Mouse (Mus musculus): ENCODE measurements around the gene Pde4d.

The Pde4d gene

DNA sequence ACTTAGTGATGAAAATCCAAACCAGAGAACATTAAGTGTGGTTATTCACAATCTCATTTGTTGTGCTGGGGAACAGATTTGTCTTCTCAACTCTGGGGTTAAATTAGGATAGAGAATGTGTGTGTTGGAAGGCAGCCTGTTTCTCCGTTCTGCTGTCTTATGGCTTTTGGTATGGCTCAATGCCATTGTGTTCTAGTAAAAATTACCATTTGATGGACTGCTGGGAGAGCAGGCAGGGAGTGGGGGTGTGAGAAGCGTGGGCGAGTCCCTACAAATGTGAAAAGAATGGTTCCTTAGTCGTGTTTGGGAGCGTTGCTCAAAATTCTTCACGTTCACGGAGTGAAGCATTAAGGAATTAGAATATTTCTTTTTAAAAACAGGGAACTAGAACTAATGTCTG is 597.4 kb downstream of the Pde4d start:
- DNase-seq (ENCODE audit: low spot score): no peak

DNA sequence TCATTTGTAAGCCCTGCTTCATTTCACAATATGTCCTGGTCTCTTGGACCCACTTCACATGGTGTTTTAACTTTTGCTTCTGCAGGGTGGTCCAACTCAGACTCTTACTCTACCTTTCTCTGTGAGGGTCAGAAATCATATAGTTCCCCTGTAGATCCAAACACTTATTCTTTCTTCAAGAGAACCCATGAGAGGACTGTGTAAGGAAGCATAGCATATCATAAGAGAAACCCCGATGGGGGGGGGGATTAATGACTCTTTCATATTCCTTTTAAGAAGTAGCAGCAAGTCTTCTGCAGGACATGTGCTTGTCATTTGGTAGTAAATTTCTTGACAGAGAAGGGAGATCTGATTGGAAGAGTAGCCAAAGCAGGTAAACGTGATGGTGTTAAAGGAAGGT is 603.1 kb downstream of the Pde4d start:
- DNase-seq (ENCODE audit: low spot score): no peak

DNA sequence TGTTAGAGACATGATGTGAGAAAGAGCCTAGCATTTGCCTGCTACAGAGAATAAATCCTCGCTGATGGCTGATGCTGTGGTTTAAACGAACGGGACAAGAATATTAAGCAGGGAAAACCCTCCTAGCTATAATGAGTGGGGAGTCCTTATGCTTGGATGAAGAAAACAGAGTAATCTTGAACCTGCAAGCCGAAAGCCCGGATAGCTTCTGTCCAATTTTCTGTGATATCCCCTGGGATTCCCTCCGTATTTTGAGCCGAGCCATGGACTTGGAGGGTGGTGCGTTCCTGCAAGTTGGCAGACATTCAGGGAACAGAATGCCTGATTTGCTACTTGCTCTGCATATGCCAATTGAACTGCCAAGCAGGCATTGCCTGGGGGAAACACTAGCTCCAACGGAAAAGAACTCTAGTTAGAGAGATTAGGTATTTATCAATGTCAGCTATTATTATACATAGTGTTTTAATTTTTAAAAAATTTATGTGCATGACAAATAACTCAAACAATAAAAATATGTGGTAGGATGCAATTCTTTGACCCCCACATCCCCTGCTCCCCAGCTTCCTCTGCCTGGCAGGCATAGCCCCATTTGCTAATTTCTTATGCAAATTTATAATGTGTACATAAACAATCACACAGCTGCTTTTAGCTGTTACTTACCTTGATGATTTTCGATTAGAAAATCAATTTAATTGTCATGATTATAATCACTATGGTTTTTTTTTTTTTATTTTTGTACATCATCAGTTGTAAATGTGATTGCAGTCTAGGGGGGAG is 603.7 kb downstream of the Pde4d start:
- DNase-seq (ENCODE audit: low spot score): no peak

DNA sequence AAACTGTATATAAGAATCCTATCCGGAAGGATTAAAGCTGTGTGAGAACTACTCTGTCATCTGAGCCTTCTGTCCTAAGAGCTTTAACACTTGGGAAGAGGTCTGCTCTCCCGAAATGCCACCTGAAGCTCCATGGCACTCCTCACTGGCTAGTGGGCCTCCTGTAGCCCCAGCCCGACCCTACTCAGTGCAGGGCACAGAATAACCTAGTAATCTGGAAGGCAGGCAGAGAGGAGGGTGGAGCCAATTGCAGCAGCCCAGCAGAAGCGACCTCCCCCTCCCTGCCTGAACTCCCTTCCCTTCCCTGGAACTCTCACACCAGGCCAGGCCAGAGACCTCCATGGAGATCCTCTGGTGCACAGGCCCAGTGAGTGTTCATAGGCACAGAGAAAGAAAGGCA is 608.3 kb downstream of the Pde4d start:
- no peak for DNase-seq (ENCODE audit: low spot score)

DNA sequence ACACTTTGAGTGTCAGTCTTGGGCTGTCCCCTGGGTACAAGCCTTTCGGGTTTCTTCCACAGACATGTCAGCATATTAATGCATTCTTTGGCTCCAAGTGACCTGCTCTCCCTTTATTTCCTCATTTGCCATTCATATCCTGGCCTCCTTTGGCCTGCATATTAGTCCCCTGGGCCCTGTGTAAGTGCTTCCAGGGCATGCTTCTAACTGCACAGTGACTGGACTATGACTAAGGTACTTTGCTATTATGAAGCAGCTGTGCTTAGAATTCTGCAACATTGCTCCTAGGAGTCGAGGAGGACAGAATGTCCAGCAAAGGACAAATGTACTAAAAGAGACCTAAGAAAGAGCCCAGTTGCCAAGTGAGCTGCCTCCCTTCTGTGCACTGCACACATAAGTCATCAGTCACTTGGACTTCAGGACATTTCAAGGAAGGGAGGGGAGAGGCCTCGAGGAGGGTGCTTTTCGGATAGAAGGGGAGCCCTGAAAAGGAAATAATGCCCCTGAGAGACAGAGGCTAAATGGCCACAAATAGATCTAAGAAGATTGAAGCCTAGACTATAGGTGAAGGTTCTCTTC is 616.9 kb downstream of the Pde4d start:
- no peak for DNase-seq (ENCODE audit: low spot score)

DNA sequence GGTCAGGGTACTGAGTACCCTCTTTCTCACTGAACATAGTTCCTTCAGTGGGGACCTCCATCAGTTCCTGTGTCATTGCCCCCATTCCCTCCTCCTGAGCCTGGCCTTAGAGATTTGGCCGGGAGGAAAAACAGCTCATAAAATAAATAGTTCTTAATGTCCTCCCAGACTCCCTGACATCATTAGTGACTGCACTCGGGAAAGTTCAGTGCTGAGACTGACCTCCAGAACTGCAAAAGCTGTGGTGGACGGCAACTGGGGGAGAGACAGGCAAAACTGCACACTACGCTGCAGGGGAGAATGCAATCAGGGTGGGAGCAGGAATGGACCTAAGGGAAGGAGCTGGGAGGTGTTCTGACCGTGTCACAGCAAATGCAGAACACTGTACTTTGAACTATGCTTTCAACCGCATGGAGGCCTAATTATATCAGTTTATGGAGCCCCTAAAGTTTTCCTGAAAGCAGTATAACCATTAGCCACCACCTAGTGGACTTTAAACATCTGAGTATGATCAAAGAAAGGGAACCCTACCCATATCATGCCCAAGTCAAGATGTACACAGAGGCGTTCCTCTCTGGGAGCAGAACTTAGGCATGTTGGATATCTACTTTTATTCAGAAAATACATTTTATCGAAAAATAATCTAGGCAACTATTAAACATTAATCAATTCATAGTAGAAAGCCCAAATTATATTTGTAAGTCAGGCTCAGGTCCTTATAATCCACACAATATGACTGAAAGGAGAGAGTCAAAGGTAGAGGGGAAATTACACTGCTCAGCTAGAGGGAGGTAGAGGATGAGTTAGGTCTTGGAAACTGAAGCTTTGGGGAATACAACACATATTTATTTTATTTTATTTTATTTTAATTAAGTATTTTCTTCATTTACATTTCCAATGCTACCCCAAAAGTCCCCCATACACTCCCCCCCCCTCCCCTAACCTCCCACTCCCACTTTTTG is 618.8 kb downstream of the Pde4d start:
- DNase-seq (ENCODE audit: low spot score): no peak

DNA sequence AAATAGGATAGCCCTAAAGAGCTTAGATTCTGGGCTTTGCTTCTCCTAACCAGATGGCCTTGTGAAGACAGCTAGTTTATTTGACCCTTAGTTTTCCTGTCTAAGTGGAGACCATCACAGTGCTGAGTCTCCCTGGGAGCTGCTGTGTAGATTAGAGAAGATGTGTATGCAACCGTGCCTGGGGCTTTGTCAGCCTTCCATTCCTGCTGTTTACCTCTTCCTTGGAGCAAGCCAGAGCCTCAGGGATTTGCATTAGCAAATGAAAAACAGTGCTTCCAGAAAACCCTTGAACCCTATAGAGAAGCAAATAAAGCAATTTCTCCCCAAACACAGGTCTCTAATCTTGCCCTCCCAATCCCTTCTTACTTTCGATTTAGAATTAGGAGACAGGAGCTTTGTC is 623.6 kb downstream of the Pde4d start:
- no peak for DNase-seq (ENCODE audit: low spot score)

DNA sequence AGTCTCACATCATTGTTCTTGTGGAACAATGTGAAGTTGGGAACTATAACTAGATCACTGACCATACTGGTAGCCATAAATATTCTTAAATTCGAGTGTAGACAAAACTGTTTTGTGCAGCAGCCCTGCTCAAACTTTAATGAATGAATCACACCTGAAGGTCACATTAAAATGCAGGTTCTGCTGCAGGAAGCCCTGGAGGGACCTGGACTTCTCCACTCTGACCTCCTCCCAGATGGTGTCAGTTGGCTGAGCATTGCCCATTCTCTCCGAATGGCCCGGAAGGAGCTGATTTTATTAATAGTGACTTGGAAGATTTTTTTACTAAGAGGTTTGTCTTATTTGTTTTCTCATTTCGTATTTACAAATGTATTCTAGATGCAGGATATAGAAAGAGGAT is 624.3 kb downstream of the Pde4d start:
- no peak for DNase-seq (ENCODE audit: low spot score)

DNA sequence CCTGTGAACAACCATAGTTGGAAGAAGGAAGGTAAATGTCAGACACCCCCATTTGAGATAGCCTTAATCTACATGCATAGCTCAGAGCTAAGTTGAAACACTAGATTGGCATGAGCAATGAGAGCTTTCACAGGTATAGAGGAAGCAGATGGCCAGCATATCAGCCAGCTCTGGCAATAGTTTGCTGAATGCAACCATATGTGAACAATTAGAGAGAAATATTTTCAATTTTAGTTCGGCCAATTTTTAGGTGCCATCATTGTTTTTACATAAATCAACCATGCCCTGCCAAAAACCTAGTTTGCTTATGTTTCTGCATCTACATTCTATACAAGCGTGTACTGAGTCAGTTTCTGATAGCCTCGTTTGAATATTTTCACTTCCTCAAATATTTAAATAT is 642.9 kb downstream of the Pde4d start:
- DNase-seq (ENCODE audit: low spot score): no peak

DNA sequence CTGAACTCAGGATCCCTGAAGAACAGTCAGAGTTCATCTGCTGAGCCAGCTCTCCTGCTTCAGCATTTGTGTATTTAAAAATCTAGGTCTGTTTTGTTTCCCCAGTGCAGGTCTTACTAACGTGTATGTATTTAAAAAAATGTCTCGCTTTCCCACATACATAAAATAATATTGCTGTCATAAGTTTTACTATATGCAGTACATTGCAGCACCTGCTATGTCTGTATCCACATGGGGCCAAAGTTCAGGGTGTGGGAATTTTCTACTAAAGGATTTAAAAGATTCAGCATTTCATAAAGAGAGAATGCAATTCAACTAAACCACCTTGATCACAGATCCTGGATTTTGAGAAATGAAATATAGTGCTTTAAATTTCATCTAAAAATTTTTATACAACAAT is 646.9 kb downstream of the Pde4d start:
- no peak for DNase-seq (ENCODE audit: low spot score)

DNA sequence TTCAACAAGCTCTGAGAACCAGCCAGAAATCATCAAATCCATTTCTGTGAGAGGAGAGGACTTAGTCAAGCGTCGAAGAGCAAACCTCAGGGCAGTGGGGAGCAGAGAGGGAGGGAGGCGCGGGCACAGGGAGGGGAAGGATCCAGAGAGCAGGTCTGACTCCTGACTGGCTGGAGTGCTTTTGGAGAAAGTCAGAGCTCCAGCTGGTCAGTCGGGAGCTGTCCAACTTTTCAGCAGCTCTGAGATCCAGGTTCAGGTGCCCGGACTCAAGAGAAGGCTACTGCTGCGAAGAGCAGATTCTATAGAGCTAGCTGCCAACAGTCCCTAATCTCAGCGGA is 666.2 kb downstream of the Pde4d start:
- peak; percentile 82 for DNase-seq (ENCODE audit: low spot score)

DNA sequence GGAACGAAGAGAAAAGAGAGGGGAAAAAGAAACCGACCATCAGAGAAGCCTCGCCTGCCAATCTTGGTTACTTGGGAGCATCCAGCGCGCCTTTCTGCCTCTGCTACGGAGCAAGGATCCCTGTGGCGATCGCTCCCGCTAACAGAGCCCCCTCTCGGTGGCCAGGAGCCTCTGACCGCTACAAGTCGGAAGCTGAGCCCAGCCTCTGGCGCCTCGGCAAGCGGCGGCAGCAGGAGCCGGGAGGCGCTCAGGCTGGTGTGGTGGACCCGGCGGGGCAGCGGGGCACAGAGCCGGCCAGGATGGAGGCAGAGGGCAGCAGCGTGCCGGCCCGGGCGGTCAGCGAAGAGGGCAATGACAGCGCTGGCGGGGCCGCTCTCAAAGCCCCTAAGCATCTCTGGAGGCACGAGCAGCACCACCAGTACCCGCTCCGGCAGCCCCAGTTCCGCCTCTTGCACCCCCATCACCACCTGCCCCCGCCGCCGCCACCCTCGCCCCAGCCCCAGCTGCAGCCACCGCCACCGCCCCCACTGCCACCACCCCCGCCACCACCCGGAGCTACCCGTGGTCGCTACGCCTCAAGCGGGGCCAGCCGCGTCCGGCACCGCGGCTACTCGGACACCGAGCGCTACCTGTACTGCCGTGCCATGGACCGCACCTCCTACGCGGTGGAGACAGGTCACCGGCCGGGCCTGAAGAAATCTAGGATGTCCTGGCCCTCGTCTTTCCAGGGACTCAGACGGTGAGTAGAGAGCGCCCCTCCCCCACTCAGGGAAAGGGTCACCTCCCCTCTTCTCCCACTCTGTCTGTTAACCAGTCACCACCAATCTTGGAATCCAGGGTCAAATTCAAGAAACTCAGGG is 666.8 kb downstream of the Pde4d start:
- peak; percentile 79 for DNase-seq (ENCODE audit: low spot score)

DNA sequence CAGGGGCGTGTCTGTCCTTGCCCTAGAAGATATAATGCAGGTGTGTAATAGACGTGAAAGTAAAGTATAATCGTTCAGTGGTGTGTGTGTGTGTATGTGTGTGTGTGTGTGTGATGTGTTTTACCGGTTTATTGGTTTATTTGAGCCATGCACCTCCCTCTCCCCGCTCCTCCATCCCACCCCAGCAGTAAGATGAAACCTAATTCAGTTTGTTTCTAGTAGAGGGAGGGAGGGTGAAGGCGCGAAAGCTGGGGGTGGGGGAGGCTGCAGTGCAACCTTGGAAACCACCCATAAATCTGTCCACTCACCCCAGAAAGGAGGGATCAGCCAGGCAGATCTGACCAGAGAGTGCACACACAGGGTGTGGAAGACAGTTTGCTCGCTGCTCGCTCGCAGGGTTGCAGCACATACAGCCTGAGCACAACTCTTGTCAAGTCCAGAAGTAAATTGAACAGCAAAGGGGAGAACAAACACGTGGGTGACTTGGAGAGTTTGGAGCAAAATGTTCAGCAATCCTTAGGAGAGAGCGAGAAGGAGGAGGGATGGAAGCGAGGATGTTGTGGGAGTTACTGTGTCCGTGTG is 667.6 kb downstream of the Pde4d start:
- DNase-seq (ENCODE audit: low spot score): peak; percentile 40

DNA sequence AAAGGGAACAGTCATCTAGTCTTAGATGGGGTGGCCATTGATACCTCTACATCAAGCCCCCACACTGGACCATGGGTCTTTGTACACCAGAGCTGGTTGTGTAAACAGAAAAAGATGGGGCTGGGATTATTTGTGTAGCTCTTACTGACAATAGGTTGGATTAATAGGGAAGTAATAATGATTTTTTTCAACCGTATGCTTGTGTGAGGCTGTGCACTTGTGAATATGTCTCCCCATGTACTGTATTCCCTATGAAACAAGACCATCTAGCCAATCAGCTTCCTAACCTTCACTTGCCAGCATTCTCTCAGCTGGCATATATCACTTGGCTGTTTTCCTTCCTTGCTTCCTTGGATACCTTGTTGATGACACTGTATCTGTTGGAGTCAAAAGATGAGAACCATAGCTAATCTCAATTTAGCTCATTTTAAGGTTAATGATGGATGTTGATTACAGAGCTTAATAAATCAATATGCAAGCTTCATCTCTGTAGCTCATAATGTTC is 668.6 kb downstream of the Pde4d start:
- DNase-seq (ENCODE audit: low spot score): no peak

DNA sequence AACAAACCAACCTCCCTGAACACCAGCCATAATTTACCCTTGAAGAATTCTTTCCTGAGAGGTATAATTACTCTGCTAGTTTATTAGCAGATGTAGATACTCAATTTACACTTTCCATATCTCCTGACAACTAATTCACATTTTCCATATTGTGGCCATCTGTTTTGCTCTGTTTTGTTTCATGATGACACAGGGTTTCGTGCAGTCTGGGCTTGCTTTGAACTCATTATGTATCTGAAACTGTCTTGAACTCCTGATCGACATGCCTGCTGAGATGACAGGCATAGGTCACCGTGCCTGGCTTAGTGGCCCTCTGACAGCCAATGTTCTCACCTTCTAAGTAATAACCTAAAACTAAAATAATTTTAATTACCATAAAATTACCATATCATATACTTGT is 672.1 kb downstream of the Pde4d start:
- no peak for DNase-seq (ENCODE audit: low spot score)

DNA sequence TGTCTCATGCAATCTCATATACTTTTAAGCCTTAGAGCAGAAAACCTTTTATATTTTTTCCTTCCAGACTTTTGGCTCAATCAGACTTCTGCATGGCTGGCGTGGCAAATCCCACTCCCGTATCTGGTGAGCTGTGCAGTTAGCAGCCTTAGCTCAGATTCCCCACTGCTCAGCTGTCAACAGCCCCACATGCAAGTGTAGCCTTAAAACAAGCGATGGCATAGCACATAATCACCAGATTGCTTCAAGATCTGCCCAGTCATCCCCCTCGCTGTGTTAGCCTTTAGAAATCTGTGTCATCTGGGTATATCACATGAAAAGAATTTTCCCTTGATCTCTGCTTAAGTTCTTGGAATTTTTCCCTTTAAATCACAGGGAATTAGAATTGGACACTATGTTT is 686.7 kb downstream of the Pde4d start:
- DNase-seq (ENCODE audit: low spot score): no peak

DNA sequence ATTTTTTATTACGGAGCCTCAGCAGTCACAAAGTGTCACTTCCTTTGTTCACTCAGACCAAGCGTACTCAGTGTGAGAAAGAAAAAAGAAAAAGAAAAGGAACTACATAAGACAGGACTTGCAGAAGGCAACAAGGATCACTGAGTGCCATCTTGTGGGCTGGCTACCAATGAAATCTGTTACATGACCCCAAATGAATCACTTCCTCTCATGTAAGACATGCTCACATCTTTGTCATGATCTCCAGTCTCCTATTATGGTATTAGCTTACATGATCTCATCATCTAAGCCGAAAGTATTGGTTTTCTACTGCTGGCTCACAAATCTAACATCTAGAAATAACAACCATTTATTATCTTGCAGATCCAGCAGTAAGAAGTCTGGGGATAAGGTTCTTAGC is 709.0 kb downstream of the Pde4d start:
- DNase-seq (ENCODE audit: low spot score): no peak

DNA sequence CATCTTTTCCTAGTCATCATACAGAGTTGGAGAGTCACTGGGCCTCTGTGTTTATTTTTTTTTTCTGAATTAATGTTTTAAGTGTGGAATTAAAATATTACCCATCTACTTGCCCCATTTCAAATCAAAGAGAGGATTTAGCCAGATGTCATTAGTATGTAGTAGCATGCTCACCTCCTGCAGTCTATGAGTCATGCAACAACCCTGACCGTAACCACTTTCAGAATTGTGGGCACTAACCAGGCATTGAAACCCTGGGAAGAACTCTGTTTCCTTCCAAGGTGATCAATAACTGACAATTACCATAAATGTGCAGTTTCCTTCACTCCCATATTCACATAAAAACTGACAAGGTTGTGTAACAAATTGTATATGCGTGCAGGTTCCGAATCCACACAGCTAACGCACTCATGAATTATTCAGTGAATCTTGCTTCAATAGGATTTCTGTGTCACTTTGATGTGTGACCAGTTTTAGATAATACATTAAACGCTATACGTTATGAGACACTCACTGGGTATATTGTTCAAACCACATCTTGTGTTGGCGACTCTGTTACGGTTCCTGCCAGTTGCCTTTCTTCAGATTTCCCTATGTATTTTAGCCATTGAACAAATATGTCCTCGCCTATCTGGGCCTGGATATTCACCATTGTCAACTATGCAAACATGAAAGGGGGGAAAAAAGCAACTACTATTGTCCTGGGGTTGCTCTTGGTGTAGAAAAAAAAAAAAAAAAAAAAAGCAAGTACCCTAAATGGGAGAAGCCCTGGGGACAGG is 719.0 kb downstream of the Pde4d start:
- no peak for DNase-seq (ENCODE audit: low spot score)

DNA sequence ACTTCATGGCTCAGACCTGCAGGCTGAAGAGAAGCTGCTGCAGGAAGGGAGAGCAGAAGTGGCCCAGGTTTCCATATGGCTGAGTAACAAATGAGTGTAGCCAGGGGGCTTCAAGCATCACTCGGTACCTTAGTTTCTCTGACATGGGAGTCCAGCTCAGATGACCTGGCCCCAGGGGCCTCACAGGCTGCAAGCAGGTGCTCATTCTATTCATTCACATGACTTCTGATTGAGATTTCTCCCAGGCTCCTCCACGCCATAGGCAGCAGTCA is 719.5 kb downstream of the Pde4d start:
- DNase-seq (ENCODE audit: low spot score): no peak

DNA sequence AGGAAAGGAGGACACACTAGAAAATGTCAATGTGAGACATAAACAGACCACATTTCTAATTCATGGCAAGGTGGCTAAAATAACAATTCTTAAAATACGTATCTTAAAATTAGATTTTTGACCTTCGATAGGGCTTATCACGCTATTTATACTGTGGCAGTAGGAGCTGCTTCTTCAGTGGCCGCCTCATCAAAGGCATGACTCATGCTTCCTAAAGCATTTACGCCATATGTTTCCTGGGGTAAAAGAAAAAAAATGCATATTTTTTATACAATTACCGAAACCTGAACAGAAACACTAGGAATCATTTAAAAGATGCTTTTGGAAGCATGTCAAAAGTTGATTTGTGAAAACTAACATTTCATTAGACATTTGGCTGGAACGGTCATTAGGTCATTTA is 721.9 kb downstream of the Pde4d start:
- no peak for DNase-seq (ENCODE audit: low spot score)

DNA sequence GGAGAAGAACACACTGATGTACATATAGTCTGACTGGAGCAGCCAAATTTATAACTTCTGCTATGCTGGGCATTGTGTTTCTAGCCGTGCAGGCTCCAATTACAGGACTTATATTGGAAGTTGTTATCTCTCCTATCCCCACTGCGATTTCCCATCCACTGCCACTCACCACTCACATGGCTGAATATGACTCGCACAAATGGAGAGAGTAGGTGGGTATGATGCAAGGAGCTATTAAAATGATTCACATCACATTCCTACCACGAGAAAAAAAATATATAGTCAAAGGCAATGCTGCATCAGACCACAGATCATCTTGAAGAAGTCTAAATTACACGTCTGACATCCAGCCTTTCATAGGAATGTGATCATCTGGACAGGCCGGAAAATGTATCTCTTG is 725.5 kb downstream of the Pde4d start:
- DNase-seq (ENCODE audit: low spot score): no peak
